Mouse (Mus musculus) right cerebral cortex, postnatal 36 days (tissue): ENCODE data around the gene Hipk2.

ENCODE experiments used
- DNase-seq, 2 experiments: peaks; one replicate each; pipeline ENCODE4 v3.0.0; 2022; ENCODE audit warnings: low spot score in 2 of 2, mixed read lengths in 1 of 2

The Hipk2 gene

GRCm38 (mm10) chr6:38876071-38876911 lies at the start of gene Hipk2:
Gene Hipk2 (minus strand): TSS chr6:38876165.
- peak; percentile 56 to 60 for DNase-seq

- no peak for DNase-seq
These were observed 49.8 kb upstream of the Hipk2 start for GRCm38 (mm10) chr6:38925719-38926118.

- no peak for DNase-seq
These were observed 48.2 kb upstream of the Hipk2 start for GRCm38 (mm10) chr6:38923870-38924817.

GRCm38 (mm10) chr6:38923450-38923849 lies 47.5 kb upstream of the Hipk2 start:
- no peak for DNase-seq

- DNase-seq = no peak
These were observed 46.6 kb upstream of the Hipk2 start for GRCm38 (mm10) chr6:38922517-38922916.

- no peak for DNase-seq
These were observed 45.8 kb upstream of the Hipk2 start for GRCm38 (mm10) chr6:38921810-38922116.

- DNase-seq = no peak
These were observed 45.3 kb upstream of the Hipk2 start for GRCm38 (mm10) chr6:38921095-38921809.

- no peak for DNase-seq
These were observed 44.2 kb upstream of the Hipk2 start for GRCm38 (mm10) chr6:38920141-38920540.

- DNase-seq = no peak
These were observed 43.3 kb upstream of the Hipk2 start for GRCm38 (mm10) chr6:38919135-38919740.

- no peak for DNase-seq
These were observed 42.8 kb upstream of the Hipk2 start for GRCm38 (mm10) chr6:38918728-38919127.

GRCm38 (mm10) chr6:38917415-38917814 lies 41.5 kb upstream of the Hipk2 start:
- no peak for DNase-seq

- DNase-seq = no peak
These were observed 40.6 kb upstream of the Hipk2 start for GRCm38 (mm10) chr6:38916571-38916970.

- DNase-seq = no peak
These were observed 39.8 kb upstream of the Hipk2 start for GRCm38 (mm10) chr6:38915776-38916175.

GRCm38 (mm10) chr6:38914181-38914580 lies 38.2 kb upstream of the Hipk2 start:
- DNase-seq = no peak

- DNase-seq = peak; percentile 15 to 21
These were observed 37.5 kb upstream of the Hipk2 start for GRCm38 (mm10) chr6:38913386-38914042.

GRCm38 (mm10) chr6:38912845-38913244 lies 36.9 kb upstream of the Hipk2 start:
- no peak for DNase-seq

GRCm38 (mm10) chr6:38912121-38912660 lies 36.2 kb upstream of the Hipk2 start:
- no peak for DNase-seq

- peak in 1 of 2 experiments; percentile 20 for DNase-seq
These were observed 35.0 kb upstream of the Hipk2 start for GRCm38 (mm10) chr6:38910828-38911559.

- DNase-seq = no peak
These were observed 32.4 kb upstream of the Hipk2 start for GRCm38 (mm10) chr6:38908401-38908800.

- no peak for DNase-seq
These were observed 30.0 kb upstream of the Hipk2 start for GRCm38 (mm10) chr6:38906005-38906404.
